Mouse (Mus musculus): ENCODE measurements around the gene Isx.

Isx gene

DNA sequence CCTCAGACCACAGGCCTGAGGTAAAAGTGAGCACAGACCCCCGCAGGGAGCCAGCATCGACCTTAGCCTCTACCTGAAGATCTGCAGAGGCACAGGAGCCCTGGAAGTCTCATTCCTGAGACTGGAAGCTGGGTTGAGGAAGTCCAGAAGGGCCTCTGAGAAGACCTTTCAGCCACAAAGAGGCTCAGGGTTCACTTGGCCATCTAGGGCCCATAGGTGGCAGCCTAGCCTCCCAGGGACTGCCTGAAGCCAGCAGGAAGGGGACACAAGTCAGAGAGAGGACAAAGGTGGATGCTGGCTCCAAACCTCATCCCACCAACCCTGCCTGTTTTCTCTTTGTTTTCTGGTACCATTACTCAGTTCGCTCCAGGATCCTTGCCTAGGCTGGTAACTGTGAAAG is at the start of gene Isx:
Gene Isx, plus strand, starts transcription at position 234 of the 400 bp plus-strand sequence.
- no peak for DNase-seq (ENCODE audit: low read depth, low spot score)

- no peak for DNase-seq (ENCODE audit: low read depth, low spot score)
Measured at GRCm38 (mm10) chr8:74827689-74828088, 45.3 kb upstream of the Isx start.

- DNase-seq (ENCODE audit: low read depth, low spot score) = no peak
Measured at GRCm38 (mm10) chr8:74831322-74831721, 41.7 kb upstream of the Isx start.

- no peak for DNase-seq (ENCODE audit: low read depth, low spot score)
Measured at GRCm38 (mm10) chr8:74834246-74834645, 38.7 kb upstream of the Isx start.

DNA sequence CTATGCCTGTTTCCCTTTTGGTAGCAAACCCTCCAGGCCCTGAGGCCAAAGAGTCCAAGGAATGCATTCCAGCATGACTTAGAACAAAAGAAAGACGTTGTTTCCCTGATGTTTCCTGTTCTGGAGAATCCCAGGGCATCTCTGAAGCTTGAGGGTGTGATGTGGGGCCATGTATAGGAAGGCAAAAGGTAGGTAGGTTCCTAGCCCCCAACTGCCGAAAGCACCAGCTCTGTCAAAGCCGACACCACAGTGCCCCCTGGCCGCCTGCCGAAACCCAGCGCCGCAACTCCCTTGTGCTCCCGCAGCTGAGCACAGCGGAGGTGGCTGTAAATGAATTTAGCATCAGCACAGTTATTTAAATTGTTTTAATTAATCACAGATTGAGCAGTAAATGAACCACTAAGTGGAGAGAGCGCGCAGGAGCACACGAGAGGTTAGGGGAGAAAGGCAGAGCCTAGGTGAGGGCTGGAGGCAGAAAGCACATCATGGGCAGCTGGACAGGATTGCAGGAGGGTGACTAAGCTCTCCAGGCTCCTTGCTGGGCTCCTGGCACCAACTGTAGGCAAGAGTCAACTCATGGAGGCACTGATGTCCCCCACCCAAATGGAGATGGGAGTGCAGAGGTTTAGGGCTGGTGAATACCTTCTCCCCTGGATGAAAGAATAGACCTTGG is 25.5 kb upstream of the Isx start:
- no peak for DNase-seq (ENCODE audit: low read depth, low spot score)

GRCm38 (mm10) chr8:74848707-74849106 is 24.3 kb upstream of the Isx start:
- no peak for DNase-seq (ENCODE audit: low read depth, low spot score)

DNA sequence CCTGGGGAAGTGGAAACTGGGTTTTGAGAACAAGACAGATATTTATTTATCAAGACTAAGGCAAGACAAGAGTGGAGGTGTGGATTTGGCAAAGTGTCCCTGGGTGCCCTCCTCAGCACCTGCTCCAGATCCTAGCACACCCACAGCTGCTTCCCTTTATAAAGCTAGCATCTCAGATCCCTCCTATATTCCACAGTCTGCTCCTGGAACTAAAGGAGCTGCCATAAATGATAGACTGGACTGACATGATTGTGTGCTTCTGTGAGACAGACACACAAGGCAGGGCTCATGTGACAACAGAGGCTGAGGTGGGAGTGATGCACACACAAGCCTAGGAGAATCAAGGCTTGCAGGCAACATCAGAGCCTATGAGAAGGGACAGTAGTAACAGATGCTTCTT is 22.0 kb upstream of the Isx start:
- no peak for DNase-seq (ENCODE audit: low read depth, low spot score)

GRCm38 (mm10) chr8:74851837-74852236 is 21.1 kb upstream of the Isx start:
- no peak for DNase-seq (ENCODE audit: low read depth, low spot score)

- DNase-seq (ENCODE audit: low read depth, low spot score) = peak; percentile 30
Measured at GRCm38 (mm10) chr8:74853488-74853887, 19.5 kb upstream of the Isx start.

DNA sequence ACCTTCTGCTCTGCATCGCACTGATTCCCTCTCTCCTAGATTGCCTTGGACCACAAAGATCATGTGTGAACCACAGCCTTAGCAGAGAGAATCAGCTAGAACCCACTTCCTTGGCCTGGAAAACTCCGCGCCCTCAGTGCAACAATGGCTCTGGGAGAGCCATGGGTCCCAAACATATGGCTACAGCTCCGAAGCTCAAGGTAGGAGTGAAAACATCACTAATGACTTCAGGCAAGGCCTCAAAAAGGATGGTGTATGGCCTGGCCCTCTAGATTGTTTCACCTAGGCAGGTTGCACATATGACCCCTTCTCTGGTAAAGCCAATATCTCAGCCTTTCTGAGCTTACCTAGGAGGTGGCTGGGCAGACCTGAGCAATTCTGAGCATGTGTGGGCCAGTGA is 18.2 kb upstream of the Isx start:
- no peak for DNase-seq (ENCODE audit: low read depth, low spot score)

GRCm38 (mm10) chr8:74855341-74855740 is 17.6 kb upstream of the Isx start:
- no peak for DNase-seq (ENCODE audit: low read depth, low spot score)

- DNase-seq (ENCODE audit: low read depth, low spot score) = no peak
Measured at GRCm38 (mm10) chr8:74859241-74859640, 13.7 kb upstream of the Isx start.

DNA sequence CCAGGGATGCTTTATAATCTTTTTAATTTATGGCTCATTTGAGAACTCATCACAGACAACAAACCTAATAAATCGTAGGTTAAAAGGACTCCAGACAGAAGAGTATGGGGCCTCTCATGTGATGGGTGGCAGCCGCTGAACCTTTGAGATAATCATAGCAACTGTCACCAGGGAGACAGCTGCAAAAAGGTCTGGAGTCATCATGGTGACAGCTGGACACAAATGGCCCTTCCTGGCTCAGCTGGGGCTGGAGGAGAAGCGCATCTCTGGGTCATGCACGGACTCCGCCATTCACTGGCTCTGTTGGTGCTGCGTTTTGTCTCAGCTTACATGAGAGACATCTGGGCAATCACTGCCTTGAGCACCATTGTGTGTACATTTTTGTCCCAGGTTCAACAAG is 12.5 kb upstream of the Isx start:
- no peak for DNase-seq (ENCODE audit: low read depth, low spot score)

DNA sequence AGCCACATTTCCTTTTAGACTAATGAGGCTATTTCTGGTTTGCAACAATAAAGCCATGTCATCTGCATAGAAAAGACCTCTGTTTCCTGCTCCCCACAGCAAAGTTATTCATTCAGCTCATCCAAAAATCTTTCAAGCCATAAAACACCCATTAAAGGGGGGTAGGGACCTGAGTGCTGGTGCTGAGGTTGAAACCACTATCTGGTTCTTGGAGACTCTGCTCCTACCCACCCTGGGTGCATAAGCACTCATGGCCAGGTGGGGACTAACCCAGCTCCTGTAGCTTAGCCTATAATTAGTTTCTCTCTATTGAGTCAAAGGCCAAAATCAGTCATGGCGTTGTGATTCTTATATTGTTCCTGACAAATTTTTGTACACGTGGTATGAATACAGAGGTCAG is 10.4 kb upstream of the Isx start:
- DNase-seq (ENCODE audit: low read depth, low spot score) = no peak

DNA sequence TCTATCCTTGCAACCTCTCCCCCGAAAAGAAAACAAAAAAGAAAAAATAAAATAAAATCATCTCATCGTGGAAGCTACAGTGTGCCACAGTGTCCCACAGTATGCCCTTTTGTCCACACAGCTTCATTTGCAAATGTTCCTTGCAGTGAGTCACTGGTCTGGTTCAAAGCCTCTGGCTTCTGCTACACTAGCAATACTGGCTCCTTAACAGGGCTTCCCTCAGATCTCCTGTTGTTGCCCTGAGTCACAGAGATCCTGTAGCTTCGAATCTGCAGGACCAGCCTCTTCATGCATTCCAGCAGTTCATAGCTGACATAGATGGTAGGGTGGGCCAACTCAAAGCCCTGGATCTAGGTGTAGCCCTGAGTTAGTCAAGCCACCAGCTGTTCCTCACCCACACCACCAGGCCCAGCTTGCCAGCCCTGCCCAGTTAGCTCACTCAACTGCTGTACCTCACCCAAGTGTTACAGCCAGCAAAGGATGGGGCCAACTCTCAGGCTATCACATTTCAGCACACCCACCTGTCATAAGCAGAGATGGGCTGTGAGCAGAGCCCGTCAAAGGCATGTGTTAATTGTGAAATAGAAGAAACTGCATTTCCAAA is 2.5 kb upstream of the Isx start:
- no peak for DNase-seq (ENCODE audit: low read depth, low spot score)

DNA sequence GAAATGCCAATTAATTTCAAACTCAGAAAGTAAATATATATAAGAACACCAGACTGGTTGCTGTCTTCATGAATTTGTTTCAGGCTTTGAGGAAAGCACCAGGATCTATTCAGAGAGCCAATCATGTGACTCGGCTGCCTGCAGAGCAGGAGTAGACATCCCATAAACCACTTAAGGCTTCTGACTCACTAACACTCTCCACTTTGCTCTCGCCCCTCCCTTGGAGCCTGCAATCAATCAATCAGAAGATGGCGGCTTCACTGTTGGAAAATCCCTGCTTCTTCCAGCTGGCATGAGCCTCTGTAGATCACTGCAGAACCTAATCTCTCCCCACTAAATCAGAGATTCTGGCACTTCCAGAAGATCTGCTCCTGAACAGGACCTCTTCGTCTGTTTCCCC is 1.3 kb upstream of the Isx start:
- DNase-seq (ENCODE audit: low read depth, low spot score) = no peak

- DNase-seq (ENCODE audit: low read depth, low spot score) = no peak
Measured at GRCm38 (mm10) chr8:74872151-74872823, 686 bp upstream of the Isx start.

DNA sequence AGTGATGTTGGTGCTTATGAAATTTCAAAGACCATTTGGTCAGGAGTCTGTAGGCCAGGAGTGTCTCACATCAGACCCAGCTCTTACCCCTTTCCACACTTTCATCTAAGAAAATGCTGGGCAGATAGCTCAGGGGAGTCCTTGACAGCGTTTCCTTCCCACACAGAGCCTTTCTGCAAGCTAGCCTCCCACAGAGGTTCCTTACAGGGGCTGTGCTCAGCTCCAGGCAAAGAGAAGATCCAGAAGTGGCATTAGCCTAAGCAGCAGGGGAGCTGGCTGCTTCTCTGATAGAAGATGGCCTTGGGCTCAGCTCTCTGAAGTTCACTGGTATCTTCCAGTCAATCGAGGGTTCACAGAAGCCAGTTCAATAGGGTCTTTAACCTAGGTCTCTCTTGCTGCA is 1.6 kb downstream of the Isx start:
- DNase-seq (ENCODE audit: low read depth, low spot score) = no peak

- no peak for DNase-seq (ENCODE audit: low read depth, low spot score)
Measured at GRCm38 (mm10) chr8:74878637-74879036, 5.7 kb downstream of the Isx start.

DNA sequence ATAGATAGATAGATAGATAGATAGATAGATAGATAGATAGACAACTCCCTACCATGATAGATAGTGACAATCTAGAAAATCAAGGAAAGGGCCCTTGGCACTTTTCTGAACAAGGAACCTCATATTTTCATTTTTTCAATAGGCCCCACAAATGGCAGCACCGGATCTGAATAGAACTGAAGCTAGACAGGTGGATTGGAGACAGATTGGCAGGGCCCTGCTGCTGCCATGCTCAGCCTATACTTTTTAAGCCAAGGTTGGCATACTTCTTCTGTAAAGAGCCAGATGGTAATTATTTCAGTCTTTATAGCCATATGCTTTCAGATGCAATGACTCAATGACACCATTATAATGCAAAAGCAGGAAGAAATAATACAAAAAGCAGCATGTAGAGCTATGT is 15.8 kb downstream of the Isx start:
- peak; percentile 36 for DNase-seq (ENCODE audit: low read depth, low spot score)

DNA sequence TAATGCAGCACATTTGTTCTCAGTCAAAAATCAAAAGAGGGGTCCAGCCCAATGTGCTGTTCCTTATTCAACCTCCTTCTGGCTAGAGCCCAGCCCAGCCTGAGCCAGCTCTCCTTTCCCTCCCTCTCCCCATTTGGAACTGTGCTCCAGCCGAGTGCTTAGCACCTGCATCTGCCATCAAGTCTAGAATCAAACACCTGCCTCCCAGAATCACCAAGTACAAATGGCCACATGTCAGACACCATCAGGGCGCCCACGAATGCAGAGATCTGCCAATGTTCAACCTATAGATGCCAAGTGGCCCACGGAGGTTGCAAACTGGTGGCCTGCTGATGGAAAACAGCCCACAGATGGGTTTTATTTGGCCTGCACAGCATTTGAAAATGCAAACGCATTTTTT is 18.1 kb downstream of the Isx start:
- no peak for DNase-seq (ENCODE audit: low read depth, low spot score)

GRCm38 (mm10) chr8:74896302-74896701 is 23.3 kb downstream of the Isx start:
- no peak for DNase-seq (ENCODE audit: low read depth, low spot score)

- DNase-seq (ENCODE audit: low read depth, low spot score) = no peak
Measured at GRCm38 (mm10) chr8:74897315-74897714, 24.3 kb downstream of the Isx start.

Data from brain, embryonic 18.5 days (tissue).